Mouse (Mus musculus) cerebellum, postnatal 4 days (tissue): Measurements from ENCODE around the gene Slc44a3.
A peak's percentile ranks its signal among the peaks of the same experiment; 100 is the strongest.
"Not testable (repeated sequence)": the region's sequence is repeated elsewhere in the genome, so short reads cannot be mapped to it uniquely, and the experiment has no call there.

Source experiments
- DNase-seq, 2 experiments: peaks; one replicate each; pipeline ENCODE4 v3.0.0; 2022; ENCODE audit warnings: low spot score in 2 of 2, mixed read lengths in 1 of 2

Gene Slc44a3

DNA sequence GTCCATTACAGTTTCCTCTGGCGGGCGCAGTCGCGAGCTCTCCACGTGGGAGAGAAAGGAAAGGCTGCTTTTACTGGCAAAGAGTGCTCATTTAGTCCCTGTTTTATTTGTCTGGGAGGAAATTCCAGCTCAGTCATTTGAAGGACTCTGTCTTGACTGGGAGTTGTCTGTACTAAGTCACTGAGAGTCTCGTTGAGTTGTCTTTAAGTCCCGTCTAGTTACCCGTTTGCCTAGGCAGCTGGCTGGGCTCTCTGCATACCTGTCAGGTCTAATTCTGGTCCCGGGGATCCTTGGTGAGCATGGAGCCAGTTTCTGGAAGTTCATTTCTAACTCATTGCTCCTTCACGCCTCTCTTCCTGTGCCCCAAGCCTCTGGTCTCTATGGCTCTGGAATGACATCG lies 20.5 kb upstream of the Slc44a3 start:
- DNase-seq = no peak

DNA sequence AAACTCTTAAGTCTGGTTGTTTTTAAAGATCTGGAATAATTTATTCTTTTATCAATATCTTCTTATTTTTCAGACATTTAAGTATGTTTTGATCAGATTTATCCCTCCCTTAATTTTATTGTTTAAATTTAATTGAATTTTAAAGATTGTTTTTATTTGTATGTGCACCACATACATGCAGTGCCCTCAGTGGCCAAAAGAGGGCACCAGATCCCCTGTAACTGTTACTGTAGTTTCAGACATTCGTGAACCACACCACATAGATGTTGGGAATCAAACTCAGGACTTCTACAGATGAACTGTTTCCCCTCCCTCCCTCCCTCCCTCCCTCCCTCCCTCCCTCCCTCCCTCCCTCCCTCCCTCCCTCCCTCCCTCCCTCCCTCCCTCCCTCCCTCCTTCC lies 18.2 kb upstream of the Slc44a3 start:
- peak in 1 of 2 experiments; percentile 54 for DNase-seq

DNA sequence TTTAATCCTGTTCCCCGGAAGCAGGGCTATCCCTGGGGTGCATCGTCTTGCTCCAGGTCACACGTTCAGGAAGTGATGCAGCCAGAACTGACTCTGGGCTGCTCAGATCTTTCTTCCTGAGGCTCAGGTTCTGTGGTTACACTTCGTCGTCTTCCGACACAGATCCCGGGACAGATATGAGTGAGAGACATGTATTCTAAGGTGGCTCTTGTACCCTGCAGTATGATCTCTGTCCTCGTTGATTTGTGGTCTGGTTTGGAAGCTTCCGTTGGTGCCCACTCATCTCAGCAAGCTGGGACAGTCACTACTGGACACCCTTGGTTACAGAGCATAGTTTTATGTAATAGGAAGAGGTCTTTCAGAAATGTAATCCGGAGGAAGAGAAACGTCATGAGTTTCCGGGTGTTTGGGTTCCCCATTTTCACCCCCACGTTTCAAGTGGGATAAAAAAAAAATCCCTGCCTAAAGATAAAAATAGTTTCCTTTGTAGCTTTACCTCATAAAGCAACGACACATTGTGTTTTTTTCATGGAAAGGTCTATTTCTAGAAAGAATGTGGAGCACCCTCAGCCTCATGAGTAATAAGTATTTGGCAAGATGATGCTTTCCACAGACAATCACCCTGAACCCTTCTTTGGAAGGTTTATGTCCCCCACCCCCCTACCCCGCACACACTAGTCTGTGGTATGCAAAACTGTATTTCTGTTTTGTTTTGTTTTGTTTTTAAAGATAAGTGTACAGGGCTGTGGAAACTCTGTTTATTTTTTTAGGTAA lies 15.8 kb upstream of the Slc44a3 start:
- no peak for DNase-seq

DNA sequence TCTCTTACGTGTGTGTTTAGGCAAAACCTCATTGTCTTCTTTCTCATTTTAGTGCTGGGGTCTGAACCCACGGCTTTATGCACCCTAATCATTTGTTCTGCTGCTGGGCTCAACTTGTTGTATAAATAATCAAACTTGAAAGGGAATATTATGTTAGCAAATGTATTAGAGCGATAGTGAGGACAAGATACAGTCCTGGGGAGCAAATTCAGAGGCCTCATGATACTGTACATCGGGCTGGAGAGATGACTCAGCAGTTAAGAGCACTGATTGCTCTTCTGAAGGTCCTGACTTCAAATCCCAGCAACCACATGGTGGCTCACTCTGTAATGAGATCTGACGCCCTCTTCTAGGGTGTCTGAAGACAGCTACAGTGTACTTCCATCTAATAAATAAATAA lies 8.4 kb upstream of the Slc44a3 start:
- no peak for DNase-seq

DNA sequence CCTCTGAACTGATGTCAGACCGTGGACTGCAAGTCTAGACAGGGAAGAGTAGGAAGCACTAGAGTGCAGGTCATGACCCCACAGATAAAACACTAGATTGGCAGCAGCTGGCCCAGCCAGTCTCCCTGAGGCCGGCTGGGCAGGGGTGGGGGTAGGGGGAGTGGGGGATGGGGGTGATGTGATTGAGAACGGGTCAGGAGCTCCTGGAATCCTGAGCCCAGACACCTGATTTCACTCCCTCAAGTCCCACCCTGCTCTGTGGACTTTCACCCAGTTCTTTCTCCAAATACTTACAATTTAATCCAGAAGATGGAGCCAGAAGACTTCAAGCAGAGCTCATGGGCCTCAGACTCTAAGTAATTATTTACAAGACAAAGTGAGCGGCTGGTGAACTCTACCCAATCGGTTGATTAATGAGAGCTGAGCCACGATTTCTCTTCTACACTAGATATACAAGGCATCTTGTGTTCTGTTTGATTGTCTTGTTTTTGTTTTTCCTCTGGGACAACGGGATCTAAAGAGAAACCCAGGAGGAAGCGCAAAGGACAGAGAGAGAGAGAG lies 7.7 kb upstream of the Slc44a3 start:
- no peak for DNase-seq

DNA sequence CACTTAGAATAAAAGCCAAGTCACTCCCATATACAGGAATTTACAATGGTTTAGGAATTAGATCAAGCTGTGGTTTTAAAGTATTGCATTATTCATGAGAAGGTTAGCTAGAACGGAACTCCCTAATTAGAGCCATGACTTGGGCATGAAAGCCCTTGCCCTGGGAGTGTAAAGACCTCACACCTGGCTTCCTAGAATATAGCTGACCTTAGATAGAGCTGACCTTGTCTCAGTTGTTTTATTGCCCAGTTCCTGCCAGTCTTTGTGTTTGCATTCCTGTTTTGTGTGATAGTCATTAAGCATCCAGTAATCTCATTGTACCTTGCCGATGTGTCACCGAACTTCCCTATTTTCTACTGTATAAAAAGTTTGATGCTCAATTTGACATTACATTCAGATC lies 6.6 kb upstream of the Slc44a3 start:
- DNase-seq = not testable (repeated sequence)

DNA sequence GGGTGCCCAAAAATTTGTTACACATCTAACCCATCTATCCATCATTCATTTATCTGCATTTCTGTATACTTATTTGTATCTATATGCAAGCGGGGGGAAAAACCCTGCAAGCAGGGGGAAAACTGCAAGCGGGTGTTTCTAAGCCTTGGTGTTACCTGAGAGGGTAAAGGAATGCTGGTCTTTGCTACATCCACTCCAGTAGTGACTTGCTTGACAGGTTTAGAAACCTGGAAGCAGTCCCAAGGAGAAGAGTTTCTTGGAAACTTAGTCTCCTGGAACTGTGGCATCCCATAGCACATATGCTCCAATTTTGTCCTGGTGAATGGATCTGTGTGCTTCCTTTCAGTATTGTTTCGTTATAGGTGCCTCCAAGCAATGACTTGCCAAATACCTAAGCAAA lies 5.8 kb upstream of the Slc44a3 start:
- no peak for DNase-seq

DNA sequence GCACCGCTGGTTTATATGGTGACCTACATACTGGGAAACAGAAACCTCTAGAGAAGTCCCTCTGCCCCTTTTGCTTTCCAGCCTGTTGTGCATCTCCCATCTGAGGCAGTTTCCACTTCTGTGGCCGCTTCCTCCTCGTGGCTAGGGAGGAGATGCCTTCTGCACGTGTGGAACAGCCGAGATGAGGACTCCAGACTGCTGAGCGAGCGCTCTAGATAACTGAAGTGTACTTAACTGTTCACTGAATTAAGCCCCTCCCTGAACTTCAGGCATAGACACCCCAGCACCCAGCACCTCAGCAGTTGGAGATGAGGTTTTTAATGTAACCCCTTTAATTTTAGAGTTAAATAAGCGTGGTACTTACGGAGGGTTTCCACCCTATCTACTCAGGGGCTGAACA lies 4.6 kb upstream of the Slc44a3 start:
- no peak for DNase-seq

DNA sequence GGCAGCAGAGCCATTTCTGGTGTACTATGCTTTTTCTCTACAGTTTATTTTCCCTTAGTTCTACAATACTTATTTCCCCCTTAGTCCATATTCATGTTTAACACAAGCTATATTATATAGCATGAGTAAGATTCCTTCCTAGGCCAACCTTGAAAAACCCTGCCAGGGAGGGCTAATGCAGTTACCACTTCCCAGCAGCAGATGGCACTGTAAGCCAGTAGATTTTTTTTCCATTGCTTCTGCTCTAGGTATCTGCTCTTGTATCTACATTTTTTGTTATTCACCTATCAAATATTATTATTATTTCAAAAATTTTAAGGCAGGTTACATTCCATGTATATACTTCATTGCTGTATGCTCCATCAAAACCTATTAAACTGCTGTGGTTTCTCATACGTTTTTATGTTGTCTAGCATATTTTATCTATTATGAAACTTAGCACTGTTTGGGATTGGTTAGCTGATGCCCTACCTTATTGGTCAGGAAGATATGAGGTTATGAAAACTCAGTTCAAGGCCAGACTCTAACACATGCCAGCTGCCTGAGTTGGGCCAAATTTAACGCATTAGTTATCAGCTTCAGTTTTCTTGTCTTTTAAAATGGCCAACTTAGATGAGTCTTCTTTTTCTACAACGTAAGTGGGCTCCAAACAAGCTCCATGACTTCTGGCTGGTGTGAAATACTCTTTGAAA lies 3.8 kb upstream of the Slc44a3 start:
- DNase-seq = peak in 1 of 2 experiments; percentile 54

DNA sequence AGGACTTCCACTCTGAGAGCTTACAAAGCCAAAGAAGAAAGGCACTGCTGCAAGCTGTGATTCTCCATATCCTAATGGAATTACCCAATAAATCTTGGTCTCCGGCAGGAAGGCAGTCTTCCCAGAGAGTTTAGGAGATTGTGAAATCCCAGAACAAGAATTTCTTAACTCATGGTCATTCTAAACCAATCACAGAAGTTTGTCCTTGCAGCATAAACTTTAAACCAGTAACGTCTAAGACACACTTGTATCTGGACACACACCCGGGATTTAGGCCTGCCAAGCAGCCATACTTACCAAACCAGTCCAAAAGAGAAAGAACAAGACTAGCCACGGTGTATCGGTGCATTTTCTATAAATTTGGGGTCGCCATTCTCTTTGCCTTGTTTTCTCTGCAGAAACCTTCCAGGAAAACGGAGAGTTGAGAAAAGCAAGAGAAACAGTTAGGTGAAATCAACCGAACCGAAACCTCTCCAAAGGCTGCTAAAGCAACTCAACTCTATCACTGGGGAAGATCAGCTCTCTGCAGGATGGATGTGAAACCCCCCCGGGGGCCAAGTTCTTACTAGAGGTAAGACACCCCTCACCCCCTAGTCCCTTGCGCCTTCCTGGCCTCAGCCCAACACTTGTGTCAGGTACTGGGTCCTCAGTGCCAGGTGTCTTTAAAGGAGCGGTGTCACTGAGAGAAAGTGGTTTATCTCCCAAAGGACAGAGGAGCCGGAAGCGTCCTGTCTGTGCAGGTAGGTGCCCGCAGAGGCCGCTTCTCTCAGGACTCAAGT lies 645 bp downstream of the Slc44a3 start:
- no peak for DNase-seq

DNA sequence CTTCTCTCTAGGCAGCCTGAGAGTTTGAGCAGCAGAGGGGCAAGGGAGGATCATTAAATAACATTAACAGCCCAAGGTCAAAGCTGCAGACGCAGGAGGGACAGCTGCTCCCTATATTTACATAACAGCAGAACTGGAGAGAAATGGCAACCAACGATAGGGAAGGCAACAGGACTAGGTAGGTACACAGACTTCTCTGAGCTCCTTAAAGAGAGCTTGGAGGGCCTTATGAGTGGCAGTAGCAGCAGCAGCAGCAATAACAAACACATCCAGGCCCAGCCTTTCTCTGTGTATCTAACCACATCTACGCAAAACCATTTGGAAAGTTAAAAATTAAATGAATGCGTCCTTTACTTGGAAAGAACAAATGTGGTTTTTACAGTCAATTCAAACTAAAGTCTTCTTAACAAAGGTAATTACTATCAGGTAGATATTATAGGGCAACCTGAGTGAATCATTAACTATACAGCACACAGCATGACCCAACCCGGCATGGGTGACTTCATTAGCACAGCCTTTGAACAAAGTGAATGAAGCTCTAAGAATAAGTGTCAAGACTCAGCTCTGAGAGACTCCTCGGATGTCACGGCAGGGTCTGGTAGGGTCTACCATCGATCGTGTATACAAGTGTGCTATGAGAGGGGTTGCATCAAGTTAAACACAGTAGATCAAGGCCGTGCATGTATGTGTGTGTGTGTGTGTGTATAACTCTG lies 1.5 kb downstream of the Slc44a3 start:
- no peak for DNase-seq

DNA sequence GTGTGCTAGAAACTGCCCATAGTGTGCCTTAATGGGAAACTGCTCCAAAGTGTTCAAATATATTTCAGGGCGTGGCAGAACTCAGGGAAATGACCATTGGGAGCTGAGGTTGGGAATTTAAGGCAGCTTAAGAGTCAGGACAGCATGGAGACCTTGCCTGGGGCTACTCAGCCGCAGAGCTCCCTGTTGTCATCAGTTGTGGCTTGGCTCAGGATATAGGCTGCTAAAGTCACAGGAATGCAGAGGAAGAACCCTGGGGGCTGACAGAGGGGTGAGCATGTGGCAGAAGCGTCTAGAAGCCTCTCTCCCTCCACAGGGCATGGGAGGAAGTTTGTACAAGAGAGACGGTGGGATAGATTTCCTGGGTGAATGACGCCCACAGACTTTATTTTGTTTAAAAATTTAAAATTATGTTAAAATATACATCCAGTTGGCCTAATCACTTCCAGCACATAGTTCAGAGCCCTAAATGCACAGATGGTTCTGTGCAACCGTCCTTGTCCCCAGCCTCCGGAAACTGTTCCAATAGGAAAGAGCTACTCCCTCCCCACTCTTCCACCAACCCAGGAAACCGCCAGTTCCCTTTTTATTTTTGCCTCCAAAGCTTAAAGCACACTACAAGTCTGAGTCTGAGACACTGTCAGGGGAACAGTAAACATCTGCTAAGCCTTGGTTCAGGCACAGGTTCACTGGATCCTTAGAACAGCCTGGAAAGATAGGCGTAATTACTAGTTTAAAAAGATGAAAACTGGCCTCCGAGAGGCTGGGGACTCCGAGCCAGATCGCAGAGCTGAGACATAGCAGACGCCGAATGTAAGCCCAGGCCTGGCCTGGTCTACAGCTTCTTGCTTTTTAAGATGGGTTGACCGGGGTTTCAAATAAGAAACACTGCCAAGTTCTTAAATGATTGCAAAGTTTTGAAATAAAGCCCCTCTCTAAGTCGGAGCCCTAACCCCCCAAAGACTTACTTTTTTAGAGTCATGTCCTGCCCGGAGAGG lies 5.8 kb downstream of the Slc44a3 start:
- no peak for DNase-seq

DNA sequence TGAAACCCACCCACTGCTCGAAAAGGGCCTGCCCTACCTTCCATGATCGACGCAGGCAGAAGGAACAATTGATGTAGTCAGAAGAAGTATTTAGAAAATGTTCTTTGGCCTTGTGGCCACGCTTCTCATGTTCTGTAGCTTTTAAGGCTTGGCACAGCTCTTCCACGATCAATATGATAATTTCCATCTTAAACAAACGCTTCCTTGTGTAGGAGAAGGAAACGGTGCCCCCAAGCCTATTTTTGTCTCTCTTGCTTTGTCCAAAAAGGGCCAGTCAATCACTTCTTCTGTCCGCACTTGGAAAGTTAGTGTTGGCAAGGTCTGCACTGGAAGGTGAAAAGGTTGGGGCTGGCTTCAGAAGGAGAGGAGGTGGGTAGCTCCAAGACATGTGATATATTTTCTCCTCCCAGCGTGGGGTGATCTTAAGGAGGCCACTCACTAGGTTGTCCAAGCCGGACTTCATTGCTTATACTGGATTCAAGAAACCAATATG lies 10.5 kb downstream of the Slc44a3 start:
- DNase-seq = no peak

DNA sequence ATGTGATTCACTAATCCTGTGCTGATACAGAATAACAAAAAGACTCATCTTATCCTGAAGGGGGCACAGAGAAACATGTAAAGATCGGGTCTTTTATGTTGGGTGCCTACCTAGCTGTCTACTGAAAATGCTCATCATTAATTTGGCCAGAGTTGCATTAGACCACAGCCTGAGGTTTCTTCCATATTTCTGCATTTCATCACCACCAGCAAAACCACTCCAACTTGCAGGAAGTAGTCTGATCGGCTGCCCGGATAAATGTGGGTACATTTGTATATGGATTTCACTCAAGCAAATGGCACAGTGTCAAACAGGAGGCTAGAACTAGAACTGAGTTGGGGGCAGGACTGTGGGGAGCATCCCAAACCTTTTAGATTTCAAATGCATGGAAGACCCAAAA lies 11.1 kb downstream of the Slc44a3 start:
- DNase-seq = no peak

DNA sequence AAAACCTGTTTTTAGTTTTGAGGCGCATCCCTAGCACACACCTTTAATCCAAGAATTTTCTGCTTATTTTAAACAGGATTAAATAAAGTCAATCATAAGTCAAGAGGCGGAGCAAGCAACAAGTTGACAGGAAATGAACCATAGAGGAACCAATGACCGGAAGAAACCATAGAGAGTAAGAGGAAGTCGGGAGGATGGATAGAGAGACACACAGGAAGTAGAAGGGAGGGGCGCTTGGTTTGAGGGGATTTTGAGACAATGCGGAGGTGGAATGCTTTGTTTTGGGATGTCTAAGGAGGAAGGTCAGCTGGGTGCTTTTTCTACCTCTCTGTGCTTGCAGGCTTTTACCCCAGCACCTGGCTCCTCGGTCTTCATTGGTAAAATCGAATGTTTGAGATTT lies 15.2 kb downstream of the Slc44a3 start:
- DNase-seq = no peak

DNA sequence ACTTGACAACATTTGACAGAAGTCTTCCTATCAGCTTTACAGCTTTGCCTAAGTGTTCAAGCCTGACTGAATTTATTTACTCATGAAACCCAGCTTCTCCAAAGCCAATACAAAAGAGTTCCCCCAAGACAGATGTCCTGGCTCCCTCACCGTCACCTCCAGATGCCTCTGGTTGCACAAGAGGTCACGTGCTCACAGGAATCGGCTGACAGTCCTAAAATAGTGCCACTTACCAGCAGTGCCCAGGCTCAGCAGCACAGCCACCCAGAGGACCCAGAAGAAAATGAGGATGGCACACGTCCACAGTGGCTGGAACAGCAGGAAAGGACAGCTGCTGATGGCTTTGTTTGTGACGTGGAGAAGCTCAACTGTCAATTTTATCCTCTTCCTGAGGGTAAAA lies 23.1 kb downstream of the Slc44a3 start:
- DNase-seq = no peak

DNA sequence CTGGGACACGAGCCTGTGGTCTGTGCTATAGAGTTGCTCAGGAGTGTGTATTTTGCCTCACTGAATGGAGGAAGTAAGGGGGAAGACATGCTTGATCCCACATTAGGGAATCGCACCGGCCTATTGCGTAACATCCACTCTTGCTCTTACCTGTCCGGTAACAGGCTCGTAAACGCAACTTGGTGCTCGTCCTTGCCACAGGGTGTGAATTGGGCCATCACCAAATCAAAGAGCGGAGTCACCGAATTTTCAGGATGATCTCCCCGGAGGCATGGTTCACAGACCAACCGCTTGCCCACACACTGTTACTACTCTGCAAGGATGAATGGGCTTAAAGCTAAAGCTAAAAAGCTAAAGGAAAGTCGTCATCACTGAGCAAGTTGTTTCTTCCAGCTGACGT lies 24.5 kb downstream of the Slc44a3 start:
- no peak for DNase-seq

DNA sequence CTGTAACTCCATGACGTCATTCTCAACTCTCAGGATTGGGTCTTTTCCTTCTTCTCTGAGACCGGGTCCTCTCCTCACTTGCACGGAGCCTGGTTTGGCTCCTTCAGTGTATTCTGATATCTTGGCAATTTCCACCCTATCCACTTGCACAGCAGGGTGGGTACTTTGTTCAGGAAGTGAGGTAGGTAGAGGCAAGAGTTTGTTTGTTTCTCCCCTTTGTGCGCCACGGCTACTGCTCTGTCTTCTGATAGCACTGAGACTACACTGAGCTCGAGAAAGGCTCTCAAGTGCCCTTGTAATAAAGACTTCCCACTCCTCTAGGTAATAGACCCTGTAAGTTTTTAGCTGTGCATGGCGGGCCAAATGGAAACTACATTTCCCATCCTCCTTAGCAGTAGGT lies 25.4 kb downstream of the Slc44a3 start:
- no peak for DNase-seq

DNA sequence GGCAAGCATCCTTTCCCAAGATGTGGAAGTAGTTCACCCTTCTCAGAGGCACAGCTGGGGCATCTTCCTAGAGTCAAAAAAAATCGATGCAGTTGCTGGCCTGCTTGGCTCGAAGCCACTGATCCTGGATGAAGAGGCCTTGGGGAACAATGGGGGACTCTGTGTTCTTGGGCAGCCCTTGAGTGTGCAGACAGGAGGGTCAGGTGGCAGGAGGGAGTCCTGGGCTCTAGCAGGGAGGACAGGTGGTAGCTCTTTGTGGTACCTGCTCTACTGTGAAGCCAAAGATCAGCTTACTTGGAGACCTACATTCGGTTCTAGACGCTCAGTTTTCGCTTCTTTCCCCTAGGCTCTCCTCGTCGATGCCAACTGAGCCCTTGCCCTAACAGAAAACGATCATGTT lies 26.0 kb downstream of the Slc44a3 start:
- DNase-seq = no peak

DNA sequence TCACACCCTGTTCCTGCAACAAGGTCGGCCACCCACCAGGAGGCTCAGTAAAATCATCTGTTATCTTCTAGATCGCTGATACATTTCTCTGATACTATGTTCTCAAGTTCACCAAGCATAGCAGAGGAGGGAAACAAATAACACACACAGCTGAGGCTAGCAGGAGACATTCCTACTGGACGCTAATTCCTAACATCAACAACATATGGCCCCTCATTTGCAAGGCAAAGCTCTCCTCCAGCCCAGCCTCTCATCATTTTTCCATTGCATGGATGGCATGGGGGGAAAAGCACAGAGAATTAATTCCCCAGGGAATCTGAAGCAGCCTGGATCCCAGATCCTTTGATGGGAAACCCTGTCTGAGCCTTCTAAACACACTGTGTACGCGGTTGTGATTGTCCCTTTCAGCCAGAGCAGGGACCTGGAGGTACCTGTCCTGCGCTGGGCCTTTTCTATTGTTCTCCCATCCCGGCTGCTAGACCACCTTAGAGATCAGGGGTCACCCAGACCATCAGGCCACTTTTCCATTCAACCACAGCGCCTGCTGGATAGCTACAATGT lies 27.2 kb downstream of the Slc44a3 start:
- no peak for DNase-seq
